Mouse (Mus musculus) layer of hippocampus, postnatal 10 days (tissue): Measurements from ENCODE around the gene Lyrm9. TPM values are rescaled to one million over a fixed set of nuclear protein-coding genes. Genes with fewer than 3 reads are reported as not detected.
A peak's percentile ranks its signal among the peaks of the same experiment; 100 is the strongest.

Experiments used
- DNase-seq, 2 experiments: peaks; one replicate each; pipeline ENCODE4 v3.0.0; 2021; ENCODE audit warnings: low spot score in 2 of 2
- total RNA-seq, 2 experiments: library from RNA; stranded (reverse); gene quantifications; 2 replicates each; pipeline ENCODE4 v1.2.3; 2021

Gene Lyrm9
- total RNA-seq, 2 experiments from 2014 or later: 23.5 to 24.6 TPM

- no peak for DNase-seq
Observed at GRCm38 (mm10) chr11:78809398-78809797, 17.0 kb upstream of the Lyrm9 start.

DNA sequence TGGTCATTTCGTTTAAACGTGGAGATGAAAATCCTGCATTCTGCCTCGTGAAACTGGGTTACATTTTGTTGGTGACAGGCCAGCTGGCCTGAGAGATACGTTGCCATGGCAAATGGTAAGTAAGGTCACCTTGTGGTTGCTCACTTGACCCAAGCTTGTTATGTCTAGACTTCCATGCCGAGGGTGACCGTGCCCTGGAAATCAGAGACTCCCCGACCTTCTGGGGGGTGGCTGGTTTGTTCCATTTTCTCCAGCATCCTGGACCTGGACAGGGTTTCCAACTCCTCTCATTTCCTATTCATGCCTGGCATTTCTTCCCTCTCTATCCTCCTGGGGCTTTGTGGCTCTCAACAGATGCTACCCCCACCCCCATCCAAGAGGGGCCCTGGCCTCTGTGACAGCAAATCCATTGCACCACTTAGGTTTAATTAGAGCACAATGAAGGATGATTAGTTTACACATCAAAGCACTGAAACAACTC is 11.9 kb upstream of the Lyrm9 start:
- no peak for DNase-seq

- no peak for DNase-seq
Observed at GRCm38 (mm10) chr11:78815986-78816792, 10.2 kb upstream of the Lyrm9 start.

- no peak for DNase-seq
Observed at GRCm38 (mm10) chr11:78817311-78818022, 8.9 kb upstream of the Lyrm9 start.

DNA sequence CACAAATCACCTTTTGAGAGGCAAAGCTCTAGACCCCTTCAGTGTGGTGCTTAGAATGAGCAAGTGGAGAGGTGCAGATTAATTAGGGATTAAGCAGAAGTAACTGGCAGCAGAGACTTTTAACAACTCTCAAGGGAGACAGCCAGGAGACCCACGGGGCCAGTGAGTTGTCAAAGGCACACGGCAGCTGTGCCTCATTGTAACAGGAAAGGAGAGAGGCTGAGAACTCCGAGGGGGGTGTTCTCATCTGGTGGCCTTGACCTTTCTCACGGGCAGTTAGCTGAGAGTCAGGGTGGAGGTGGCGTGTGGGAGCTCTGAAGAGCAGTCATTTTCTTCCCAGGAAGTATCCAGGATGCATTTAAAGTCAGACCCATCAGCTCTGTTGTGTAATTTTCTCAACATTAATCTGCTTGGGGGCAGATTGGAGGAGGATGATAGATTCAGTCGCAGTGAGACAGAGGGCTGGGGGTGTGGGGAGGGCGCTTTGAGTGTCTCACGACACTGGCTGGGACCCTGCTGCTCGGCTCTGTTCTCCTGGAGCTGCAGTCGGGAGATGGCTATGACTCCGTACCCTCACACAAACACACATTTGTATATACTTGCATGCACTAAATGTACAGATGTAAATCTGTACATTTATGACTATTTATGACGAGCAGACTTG is 5.9 kb upstream of the Lyrm9 start:
- DNase-seq: no peak

- DNase-seq: peak; percentile 54 to 65
Observed at GRCm38 (mm10) chr11:78822792-78823498, 3.4 kb upstream of the Lyrm9 start.

DNA sequence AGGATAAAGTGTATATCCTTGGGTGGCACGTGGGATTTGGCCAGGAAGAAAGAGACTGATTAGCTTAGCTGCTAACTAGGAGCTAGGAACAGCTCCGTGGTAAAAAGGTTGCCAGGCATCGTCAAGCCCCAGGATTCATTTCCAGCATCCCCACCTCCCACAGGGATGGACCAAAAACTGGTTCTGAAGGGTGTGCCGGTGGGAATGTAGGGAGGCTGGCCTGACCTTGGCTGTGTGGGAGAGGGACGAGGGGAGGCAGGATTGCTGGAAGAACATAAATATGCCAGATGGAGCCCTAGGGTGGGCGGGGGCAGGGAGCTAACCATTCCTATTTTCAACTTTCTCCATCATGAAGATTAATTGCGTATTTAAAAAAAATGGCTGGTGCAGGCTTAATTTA is 1.2 kb downstream of the Lyrm9 start:
- DNase-seq: no peak

DNA sequence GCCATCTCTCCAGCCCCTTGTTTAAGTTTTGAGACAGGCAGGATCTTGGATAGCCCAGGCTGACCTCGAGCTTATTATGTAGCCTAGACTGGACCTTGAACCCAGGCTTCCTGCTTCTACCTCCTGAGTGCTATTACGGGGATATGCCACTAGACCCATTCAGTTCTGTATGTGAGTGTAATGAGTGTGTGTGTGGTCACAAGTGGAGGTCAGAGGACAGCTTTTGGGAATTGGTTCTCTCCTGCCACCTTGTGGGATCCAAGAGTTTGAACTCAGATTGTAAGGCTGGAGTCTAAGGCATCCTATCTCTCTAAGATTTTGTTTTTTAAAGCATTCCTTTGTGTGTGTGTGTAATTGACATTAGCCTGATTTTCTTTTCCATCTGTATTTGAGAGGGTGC is 2.0 kb downstream of the Lyrm9 start:
- no peak for DNase-seq

GRCm38 (mm10) chr11:78829373-78829772 is 3.0 kb downstream of the Lyrm9 start:
- no peak for DNase-seq

GRCm38 (mm10) chr11:78830180-78830579 is 3.8 kb downstream of the Lyrm9 start:
- DNase-seq: no peak

- peak in 1 of 2 experiments; percentile 47 for DNase-seq
Observed at GRCm38 (mm10) chr11:78831716-78832115, 5.3 kb downstream of the Lyrm9 start.

DNA sequence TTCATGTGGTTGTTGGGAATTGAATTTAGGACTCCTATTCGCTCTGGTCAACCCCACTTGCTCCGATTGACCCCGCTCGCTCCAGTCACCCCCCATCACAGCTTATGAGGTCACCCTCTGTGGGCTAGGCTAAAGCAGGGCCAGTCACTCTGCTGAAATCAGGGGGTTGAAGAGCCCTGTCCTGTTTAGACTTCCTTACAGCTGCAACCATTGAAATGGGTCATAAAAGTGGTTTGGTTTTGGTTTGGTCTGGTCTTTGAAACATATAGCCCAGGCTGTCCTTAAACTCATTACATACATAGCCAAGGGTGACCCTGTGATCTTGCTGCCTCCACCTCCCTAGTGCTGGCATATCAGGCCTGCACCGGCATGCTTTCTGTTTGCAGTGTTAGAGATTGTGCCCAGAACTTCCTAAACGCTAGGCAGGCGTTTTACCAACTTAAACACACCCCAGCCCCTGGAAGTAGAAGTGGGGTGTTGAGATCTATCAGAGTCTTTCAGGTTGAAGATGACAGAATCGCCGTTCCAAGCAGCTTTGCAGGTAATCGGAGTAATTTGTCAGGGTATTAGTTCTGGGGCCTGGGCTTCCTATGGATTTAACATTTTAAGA is 5.8 kb downstream of the Lyrm9 start:
- DNase-seq: no peak

GRCm38 (mm10) chr11:78832816-78833314 is 6.5 kb downstream of the Lyrm9 start:
- no peak for DNase-seq

- DNase-seq: no peak
Observed at GRCm38 (mm10) chr11:78836486-78836885, 10.1 kb downstream of the Lyrm9 start.

GRCm38 (mm10) chr11:78837989-78838388 is 11.6 kb downstream of the Lyrm9 start:
- DNase-seq: peak; percentile 73 to 77

DNA sequence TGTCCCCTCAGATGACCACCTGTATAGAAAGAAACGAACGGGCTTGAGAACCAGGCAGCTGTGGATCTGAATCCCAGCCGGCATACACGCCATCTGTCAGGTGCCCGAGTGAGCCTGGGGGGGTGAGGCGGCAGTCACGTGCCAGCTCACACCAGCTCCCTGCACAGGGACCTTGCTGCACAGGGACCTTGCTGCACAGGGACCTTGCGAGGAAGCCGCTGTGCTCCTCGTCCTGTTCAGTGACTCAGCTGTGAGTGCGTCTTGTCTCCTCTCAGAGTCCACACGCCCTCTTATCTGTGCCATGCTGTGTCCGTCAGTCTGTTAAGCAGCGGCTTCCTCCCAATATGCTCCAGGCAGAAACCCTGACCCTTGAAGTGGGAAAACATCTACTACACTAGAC is 13.1 kb downstream of the Lyrm9 start:
- DNase-seq: no peak

DNA sequence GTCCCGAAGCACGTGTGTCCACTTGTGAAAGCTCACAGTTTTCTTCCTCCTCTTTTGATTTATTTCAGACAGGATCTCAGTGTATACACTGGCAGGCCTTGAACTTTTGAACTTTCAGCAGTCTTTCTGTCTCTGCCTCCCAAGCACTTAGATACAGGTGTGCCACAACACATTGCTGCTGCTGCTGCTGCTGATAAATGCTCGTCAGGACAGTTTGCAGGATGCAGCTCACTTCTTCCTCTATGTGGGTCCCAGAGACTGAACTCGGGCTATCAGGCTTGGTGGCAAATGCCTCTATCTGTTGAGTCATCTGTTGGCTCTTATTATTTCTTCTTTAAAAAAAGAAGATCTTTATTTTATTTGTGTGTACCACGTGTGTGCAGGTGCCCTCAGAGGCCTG is 13.8 kb downstream of the Lyrm9 start:
- no peak for DNase-seq

DNA sequence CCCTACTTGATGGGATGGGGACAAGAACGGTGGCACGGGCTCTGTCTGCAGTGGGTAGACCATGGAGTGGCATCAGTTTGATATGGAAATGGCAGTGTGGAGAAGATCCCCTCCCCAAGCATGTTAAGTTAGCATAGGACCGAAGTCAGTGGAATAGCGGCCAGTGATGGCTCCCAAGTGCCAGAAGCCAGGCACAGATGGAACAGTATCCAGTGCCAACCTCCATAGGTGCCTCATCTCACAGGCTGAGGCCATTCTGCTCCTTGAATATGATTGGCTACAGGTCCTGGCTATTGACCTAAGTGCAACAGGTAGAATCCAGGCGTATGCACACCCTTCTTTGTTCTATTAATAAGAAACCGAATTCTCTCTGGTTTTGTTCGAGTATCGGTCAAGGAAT is 15.6 kb downstream of the Lyrm9 start:
- DNase-seq: no peak

- no peak for DNase-seq
Observed at GRCm38 (mm10) chr11:78846620-78847019, 20.2 kb downstream of the Lyrm9 start.
